In the genomic region with DNA sequence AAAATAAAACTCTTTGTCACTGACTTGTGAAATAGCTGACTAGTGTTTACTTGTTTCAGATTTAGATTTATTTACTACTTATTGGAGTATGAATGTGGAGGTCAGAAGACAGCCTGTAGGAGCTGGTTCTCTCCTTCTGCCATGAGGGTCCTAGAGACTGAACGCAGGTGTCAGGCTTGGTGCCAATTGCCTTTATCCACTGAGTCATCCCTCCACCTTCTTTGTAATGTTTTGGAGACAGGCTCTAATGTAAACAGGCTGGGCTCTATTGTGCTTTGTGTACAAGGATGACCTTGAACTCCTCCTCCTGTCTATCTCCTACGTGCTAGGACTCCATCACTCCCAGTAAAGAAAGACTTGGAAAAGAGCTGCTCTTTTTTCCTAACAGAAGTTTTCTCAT, we compare ENCODE assay signal across 14 mouse cellular contexts. TPM values are rescaled to one million over a fixed set of nuclear protein-coding genes. Genes with fewer than 3 reads are reported as not detected.
DNase-seq lines count a peak whose midpoint lies in the region; ATAC-seq lines count a peak whose summit lies in the region.
"Had no signal": no experiment of that assay in that cellular context is flagged by ENCODE, and none has a peak within 500 bp of the region (broad histone marks: within the 10 kb centered on the region; RNA-seq: fewer than 3 reads in every experiment).

No protein-coding gene starts in this region.

- no peak overlapping the region for H3K9ac ChIP-seq in limb, embryonic 15.5 days
- peak overlapping the region; percentile 59 for H3K9ac ChIP-seq in forebrain, embryonic 13.5 days
- no peak overlapping the region for H3K9ac ChIP-seq in hindbrain, embryonic 16.5 days (ENCODE audit: low read depth, low read length)
- H3K9ac ChIP-seq in neural tube, embryonic 13.5 days, result peak overlapping the region; percentile 41; the same call in 1 of the 2 replicates
- H3K9ac ChIP-seq: lung, embryonic 15.5 days had no signal

- no peak overlapping the region for H3K4me2 ChIP-seq in limb, embryonic 15.5 days
- peak overlapping the region; percentile 73 for H3K4me2 ChIP-seq in forebrain, embryonic 13.5 days
- H3K4me2 ChIP-seq in hindbrain, embryonic 16.5 days (ENCODE audit: low read length), result peak overlapping the region; percentile 52
- peak overlapping the region; percentile 78 for H3K4me2 ChIP-seq in neural tube, embryonic 13.5 days
- H3K4me2 ChIP-seq: lung, embryonic 15.5 days had no signal

- H3K36me3 ChIP-seq in limb, embryonic 15.5 days, result peaks cover 19% of the 10 kb centered on the region
- H3K36me3 ChIP-seq in limb, embryonic 10.5 days, result peaks cover 40% of the 10 kb centered on the region
- peaks cover 36% of the 10 kb centered on the region for H3K36me3 ChIP-seq in forebrain, embryonic 13.5 days (ENCODE audit: poor library complexity, severe bottlenecking)
- H3K36me3 ChIP-seq in hindbrain, embryonic 16.5 days (ENCODE audit: control insufficient read depth, insufficient read depth, low read length), result peaks cover 19% of the 10 kb centered on the region
- H3K36me3 ChIP-seq in neural tube, embryonic 13.5 days, result peaks cover 39% of the 10 kb centered on the region

- WGBS in limb, embryonic 15.5 days, result 88% methylated on average over 2 of the region's 2 CpGs
- 89% methylated on average over 2 of the region's 2 CpGs for WGBS in limb, embryonic 10.5 days
- WGBS in forebrain, embryonic 13.5 days, result 21% methylated on average over 2 of the region's 2 CpGs
- 22% methylated on average over 2 of the region's 2 CpGs for WGBS in hindbrain, embryonic 16.5 days
- WGBS in neural tube, embryonic 13.5 days, result 25% methylated on average over 2 of the region's 2 CpGs

- intact Hi-C loops in gastrocnemius, postnatal 36 days (cut with DNase I), result no loop called here

- ATAC-seq in limb, embryonic 15.5 days (ENCODE audit: insufficient number of reproducible peaks, low FRiP score, low TSS enrichment, low read depth), result no peak
- no peak for ATAC-seq in forebrain, embryonic 13.5 days
- no peak for ATAC-seq in hindbrain, embryonic 16.5 days
- ATAC-seq in neural tube, embryonic 13.5 days (ENCODE audit: low read depth), result no peak

- H3K9me3 ChIP-seq in limb, embryonic 15.5 days, result no peaks in the 10 kb centered on the region
- H3K9me3 ChIP-seq in limb, embryonic 10.5 days (replicated peaks), result no peaks in the 10 kb centered on the region
- H3K9me3 ChIP-seq in forebrain, embryonic 13.5 days (replicated peaks), result no peaks in the 10 kb centered on the region
- H3K9me3 ChIP-seq in hindbrain, embryonic 16.5 days (ENCODE audit: control insufficient read depth, low read length), result no peaks in the 10 kb centered on the region
- H3K9me3 ChIP-seq in neural tube, embryonic 13.5 days, result no peaks in the 10 kb centered on the region
- H3K9me3 ChIP-seq: lung, embryonic 15.5 days had no signal

- H3K4me3 ChIP-seq in limb, embryonic 15.5 days, result no peak overlapping the region
- H3K4me3 ChIP-seq in limb, embryonic 10.5 days, result no peak overlapping the region
- peak overlapping the region; percentile 68 for H3K4me3 ChIP-seq in forebrain, embryonic 13.5 days
- H3K4me3 ChIP-seq in hindbrain, embryonic 16.5 days (ENCODE audit: low read length), result peak overlapping the region; percentile 10; the same call in 1 of the 2 replicates
- peak overlapping the region; percentile 67 for H3K4me3 ChIP-seq in neural tube, embryonic 13.5 days
- H3K4me3 ChIP-seq: heart, adult 2 months; lung, embryonic 15.5 days had no signal

- H3K4me1 ChIP-seq in limb, embryonic 15.5 days, result peaks cover 6% of the 10 kb centered on the region; the same call in 1 of the 2 replicates
- H3K4me1 ChIP-seq in limb, embryonic 10.5 days, result peaks cover 4% of the 10 kb centered on the region; the same call in 1 of the 2 replicates
- peaks cover 26% of the 10 kb centered on the region for H3K4me1 ChIP-seq in forebrain, embryonic 13.5 days
- peaks cover 17% of the 10 kb centered on the region for H3K4me1 ChIP-seq in hindbrain, embryonic 16.5 days (ENCODE audit: control insufficient read depth, insufficient read depth, low read depth, low read length)
- H3K4me1 ChIP-seq in neural tube, embryonic 13.5 days (replicated peaks), result peaks cover 48% of the 10 kb centered on the region

- H3K27ac ChIP-seq in limb, embryonic 15.5 days, result 0 out of 2 replicates have a peak overlapping the region, but pooled peaks have one; percentile 38
- H3K27ac ChIP-seq in limb, embryonic 10.5 days, result no peak overlapping the region
- H3K27ac ChIP-seq in forebrain, embryonic 13.5 days, result peak overlapping the region; percentile 57; the same call in 1 of the 2 replicates
- H3K27ac ChIP-seq in hindbrain, embryonic 16.5 days (ENCODE audit: low read depth, low read length), result no peak overlapping the region
- peak overlapping the region; percentile 62; the same call in 1 of the 2 replicates for H3K27ac ChIP-seq in neural tube, embryonic 13.5 days (replicated peaks)
- H3K27ac ChIP-seq: heart, adult 2 months; lung, embryonic 15.5 days had no signal

- no peaks in the 10 kb centered on the region for H3K27me3 ChIP-seq in limb, embryonic 15.5 days
- H3K27me3 ChIP-seq in limb, embryonic 10.5 days (ENCODE audit: low read depth, poor library complexity, severe bottlenecking), result no peaks in the 10 kb centered on the region
- H3K27me3 ChIP-seq in forebrain, embryonic 13.5 days, result no peaks in the 10 kb centered on the region
- H3K27me3 ChIP-seq in hindbrain, embryonic 16.5 days (replicated peaks; ENCODE audit: control insufficient read depth, insufficient read depth, low read length), result no peaks in the 10 kb centered on the region
- H3K27me3 ChIP-seq in neural tube, embryonic 13.5 days, result no peaks in the 10 kb centered on the region
- H3K27me3 ChIP-seq: lung, embryonic 15.5 days had no signal

- DNase-seq in limb, embryonic 10.5 days (ENCODE audit: low spot score), result no peak
- no peak for DNase-seq in gastrocnemius, postnatal 36 days
- DNase-seq in thymus, postnatal 0 days (ENCODE audit: low spot score), result no peak
- DNase-seq in adrenal gland, adult 8-10 months, result no peak
- DNase-seq: adrenal gland, postnatal 10 days; B cell, adult 2 months; heart, adult 2 months; right cerebral cortex, postnatal 14 days; thymus, adult 2 months had no signal

RNA-seq across cellular contexts. Expression of a gene that starts 51.4 kb away (rescaled TPM):
- polyA plus RNA-seq in limb, embryonic 15.5 days (2015; fragmentation: Nextera tagmentation; extraction: Ambion mirVana), result 39.4 and 44.0 TPM in 2 replicates
- 28.0 and 30.4 TPM in 2 replicates for polyA plus RNA-seq in limb, embryonic 10.5 days (2016; fragmentation: Nextera tagmentation; extraction: Ambion mirVana)
- 89.3 and 93.1 TPM in 2 replicates for polyA plus RNA-seq in forebrain, embryonic 13.5 days (2015; fragmentation: Nextera tagmentation; extraction: Ambion mirVana)
- 68.9 and 71.8 TPM in 2 replicates for polyA plus RNA-seq in hindbrain, embryonic 16.5 days (2015; fragmentation: Nextera tagmentation; extraction: Ambion mirVana)
- 82.4 and 83.4 TPM in 2 replicates for polyA plus RNA-seq in neural tube, embryonic 13.5 days (2015; fragmentation: Nextera tagmentation; extraction: Ambion mirVana)
- 100 to 1,000 TPM; 118 to 141 TPM for total RNA-seq in gastrocnemius, postnatal 36 days (2021)
- 32.1 and 41.4 TPM in 2 replicates for polyA plus RNA-seq in thymus, postnatal 0 days (2015; fragmentation: Nextera tagmentation; extraction: Ambion mirVana)
- 100 to 1,000 TPM in 2 of 4 experiments, 10 to 100 TPM in 2; 93.5 to 138 (median 115) TPM for total RNA-seq in adrenal gland, adult 8-10 months (2022)

Comparison
In these comparisons a context has a peak if more than half of its experiments do, and no peak if none do; other contexts are left out.
1. H3K27ac ChIP-seq: peak in limb, embryonic 15.5 days (single experiment), forebrain, embryonic 13.5 days (single experiment) and neural tube, embryonic 13.5 days (single experiment); none in limb, embryonic 10.5 days (single experiment) and hindbrain, embryonic 16.5 days (single experiment).
2. H3K4me3 ChIP-seq: peak in forebrain, embryonic 13.5 days (single experiment), hindbrain, embryonic 16.5 days (single experiment) and neural tube, embryonic 13.5 days (single experiment); none in limb, embryonic 15.5 days (single experiment) and limb, embryonic 10.5 days (single experiment).
3. H3K9ac ChIP-seq: peak in forebrain, embryonic 13.5 days (single experiment) and neural tube, embryonic 13.5 days (single experiment); none in limb, embryonic 15.5 days (single experiment) and hindbrain, embryonic 16.5 days (single experiment).